Mouse (Mus musculus): ENCODE results near the gene Ahrr. TPM values are rescaled to one million over a fixed set of nuclear protein-coding genes. Genes with fewer than 3 reads are reported as not detected.

The Ahrr gene
- polyA plus RNA-seq, 1 experiment: 0.37 TPM

- Histone ChIP-seq H3K27me3 (ENCODE audit: control insufficient read depth, insufficient read depth, low read length, poor library complexity, severe bottlenecking) (no peaks in the 10 kb centered on the region), H3K4me3 (ENCODE audit: low read depth, low read length) (no peak overlapping the region), H3K9me3 (replicated peaks; ENCODE audit: control insufficient read depth, insufficient read depth, low read length, poor library complexity, severe bottlenecking) (no peaks in the 10 kb centered on the region), H3K27ac (ENCODE audit: insufficient read depth, low read length) (no peak overlapping the region), H3K9ac (ENCODE audit: low read depth, poor library complexity, severe bottlenecking) (no peak overlapping the region), H3K4me1 (ENCODE audit: control insufficient read depth, insufficient read depth, low read length) (no peaks in the 10 kb centered on the region), H3K36me3 (ENCODE audit: control insufficient read depth, insufficient read depth, low read length, poor library complexity, severe bottlenecking) (no peaks in the 10 kb centered on the region)
- TF ChIP-seq EP300 (IDR thresholded peaks at IDR 0.05; ENCODE audit: insufficient read depth, low read depth, low read length): no peak
- TF ChIP-seq POLR2A (IDR thresholded peaks at IDR 0.05; ENCODE audit: insufficient read depth, low read length): no peak
- TF ChIP-seq CTCF (IDR thresholded peaks at IDR 0.05; ENCODE audit: low read depth, low read length): no peak
Observed at GRCm38 (mm10) chr13:74246494-74246893, 45.6 kb downstream of the Ahrr start.

DNA sequence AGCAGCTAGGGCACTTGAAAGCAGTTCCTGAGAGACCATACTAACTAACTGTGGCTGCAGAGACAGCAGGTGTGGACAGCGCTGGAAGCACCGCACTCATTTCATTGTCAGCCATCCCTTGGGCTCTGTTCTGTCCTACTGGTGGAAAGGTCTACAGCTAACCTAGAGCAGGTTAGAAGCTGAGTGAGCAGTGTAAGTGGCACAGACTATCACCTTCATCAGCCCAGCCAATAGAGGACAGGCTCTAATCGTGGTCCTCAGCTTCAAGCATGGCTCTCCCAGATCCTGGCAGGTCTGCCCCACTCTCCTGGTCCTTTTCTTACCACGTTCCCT is 46.3 kb downstream of the Ahrr start:
- Histone ChIP-seq H3K9ac (ENCODE audit: low read depth, poor library complexity, severe bottlenecking) (no peak overlapping the region), H3K9me3 (replicated peaks; ENCODE audit: control insufficient read depth, insufficient read depth, low read length, poor library complexity, severe bottlenecking) (no peaks in the 10 kb centered on the region), H3K4me3 (ENCODE audit: low read depth, low read length) (no peak overlapping the region), H3K27ac (ENCODE audit: insufficient read depth, low read length) (no peak overlapping the region), H3K27me3 (ENCODE audit: control insufficient read depth, insufficient read depth, low read length, poor library complexity, severe bottlenecking) (no peaks in the 10 kb centered on the region), H3K4me1 (ENCODE audit: control insufficient read depth, insufficient read depth, low read length) (no peaks in the 10 kb centered on the region), H3K36me3 (ENCODE audit: control insufficient read depth, insufficient read depth, low read length, poor library complexity, severe bottlenecking) (no peaks in the 10 kb centered on the region)
- TF ChIP-seq CTCF (IDR thresholded peaks at IDR 0.05; ENCODE audit: low read depth, low read length): no peak
- no peak for TF ChIP-seq EP300 (IDR thresholded peaks at IDR 0.05; ENCODE audit: insufficient read depth, low read depth, low read length)
- no peak for TF ChIP-seq POLR2A (IDR thresholded peaks at IDR 0.05; ENCODE audit: insufficient read depth, low read length)

DNA sequence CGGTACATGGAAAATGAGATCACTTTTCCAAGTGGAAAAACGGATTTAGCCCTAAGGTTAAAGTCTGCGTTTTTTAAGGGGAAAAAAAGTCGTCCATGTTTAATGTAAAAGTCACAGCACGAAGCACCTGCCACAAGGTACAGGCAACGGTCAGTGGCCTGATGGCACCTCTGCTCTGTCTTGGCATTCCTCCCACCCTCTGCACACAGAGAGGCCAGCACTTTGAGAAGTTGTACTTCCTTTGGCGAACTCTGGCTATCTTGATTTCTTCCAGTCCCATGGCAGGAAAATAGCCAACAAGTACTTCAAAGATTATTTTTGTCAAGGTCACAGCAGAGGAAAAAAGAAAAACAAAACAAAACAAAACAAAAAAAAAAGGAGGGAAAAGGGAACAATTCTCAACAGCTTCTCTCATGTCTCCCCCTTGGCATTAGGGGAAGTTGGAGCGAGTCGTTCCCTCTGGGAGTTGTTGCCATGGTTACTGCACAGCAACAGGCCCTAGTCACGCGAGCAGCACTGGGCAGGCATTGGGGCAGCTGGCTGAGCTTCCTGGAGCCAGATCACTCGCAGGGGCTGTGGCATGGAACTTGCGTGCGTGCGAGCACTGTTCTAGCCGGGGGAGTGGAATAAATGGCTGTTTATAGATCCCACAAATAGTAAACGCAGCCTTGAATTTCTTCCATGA is 46.8 kb downstream of the Ahrr start:
- Histone ChIP-seq H3K9ac (ENCODE audit: low read depth, poor library complexity, severe bottlenecking) (no peak overlapping the region), H3K4me1 (ENCODE audit: control insufficient read depth, insufficient read depth, low read length) (no peaks in the 10 kb centered on the region), H3K27ac (ENCODE audit: insufficient read depth, low read length) (no peak overlapping the region), H3K36me3 (ENCODE audit: control insufficient read depth, insufficient read depth, low read length, poor library complexity, severe bottlenecking) (no peaks in the 10 kb centered on the region), H3K9me3 (replicated peaks; ENCODE audit: control insufficient read depth, insufficient read depth, low read length, poor library complexity, severe bottlenecking) (no peaks in the 10 kb centered on the region), H3K27me3 (ENCODE audit: control insufficient read depth, insufficient read depth, low read length, poor library complexity, severe bottlenecking) (no peaks in the 10 kb centered on the region), H3K4me3 (ENCODE audit: low read depth, low read length) (no peak overlapping the region)
- TF ChIP-seq CTCF (IDR thresholded peaks at IDR 0.05; ENCODE audit: low read depth, low read length): no peak
- no peak for TF ChIP-seq EP300 (IDR thresholded peaks at IDR 0.05; ENCODE audit: insufficient read depth, low read depth, low read length)
- TF ChIP-seq POLR2A (IDR thresholded peaks at IDR 0.05; ENCODE audit: insufficient read depth, low read length): no peak

- TF ChIP-seq EP300 (IDR thresholded peaks at IDR 0.05; ENCODE audit: insufficient read depth, low read depth, low read length) (no peak), CTCF (IDR thresholded peaks at IDR 0.05; ENCODE audit: low read depth, low read length) (no peak), POLR2A (IDR thresholded peaks at IDR 0.05; ENCODE audit: insufficient read depth, low read length) (no peak)
- no peak overlapping the region for H3K4me3 ChIP-seq (ENCODE audit: low read depth, low read length)
- no peaks in the 10 kb centered on the region for H3K36me3 ChIP-seq (ENCODE audit: control insufficient read depth, insufficient read depth, low read length, poor library complexity, severe bottlenecking)
- no peaks in the 10 kb centered on the region for H3K4me1 ChIP-seq (ENCODE audit: control insufficient read depth, insufficient read depth, low read length)
- no peak overlapping the region for H3K27ac ChIP-seq (ENCODE audit: insufficient read depth, low read length)
- H3K9ac ChIP-seq (ENCODE audit: low read depth, poor library complexity, severe bottlenecking): no peak overlapping the region
- H3K9me3 ChIP-seq (replicated peaks; ENCODE audit: control insufficient read depth, insufficient read depth, low read length, poor library complexity, severe bottlenecking): no peaks in the 10 kb centered on the region
- H3K27me3 ChIP-seq (ENCODE audit: control insufficient read depth, insufficient read depth, low read length, poor library complexity, severe bottlenecking): no peaks in the 10 kb centered on the region
Observed at GRCm38 (mm10) chr13:74237574-74237973, 54.6 kb downstream of the Ahrr start.

GRCm38 (mm10) chr13:74220659-74221058 is 71.5 kb downstream of the Ahrr start:
- Histone ChIP-seq H3K36me3 (ENCODE audit: control insufficient read depth, insufficient read depth, low read length, poor library complexity, severe bottlenecking) (no peaks in the 10 kb centered on the region), H3K9ac (ENCODE audit: low read depth, poor library complexity, severe bottlenecking) (no peak overlapping the region), H3K4me3 (ENCODE audit: low read depth, low read length) (no peak overlapping the region), H3K4me1 (ENCODE audit: control insufficient read depth, insufficient read depth, low read length) (no peaks in the 10 kb centered on the region), H3K27me3 (ENCODE audit: control insufficient read depth, insufficient read depth, low read length, poor library complexity, severe bottlenecking) (no peaks in the 10 kb centered on the region), H3K27ac (ENCODE audit: insufficient read depth, low read length) (no peak overlapping the region), H3K9me3 (replicated peaks; ENCODE audit: control insufficient read depth, insufficient read depth, low read length, poor library complexity, severe bottlenecking) (no peaks in the 10 kb centered on the region)
- TF ChIP-seq CTCF (IDR thresholded peaks at IDR 0.05; ENCODE audit: low read depth, low read length): no peak
- no peak for TF ChIP-seq EP300 (IDR thresholded peaks at IDR 0.05; ENCODE audit: insufficient read depth, low read depth, low read length)

- Histone ChIP-seq H3K9me3 (replicated peaks; ENCODE audit: control insufficient read depth, insufficient read depth, low read length, poor library complexity, severe bottlenecking) (no peaks in the 10 kb centered on the region), H3K4me3 (ENCODE audit: low read depth, low read length) (no peak overlapping the region), H3K27ac (ENCODE audit: insufficient read depth, low read length) (no peak overlapping the region), H3K36me3 (ENCODE audit: control insufficient read depth, insufficient read depth, low read length, poor library complexity, severe bottlenecking) (no peaks in the 10 kb centered on the region), H3K4me1 (ENCODE audit: control insufficient read depth, insufficient read depth, low read length) (no peaks in the 10 kb centered on the region), H3K9ac (ENCODE audit: low read depth, poor library complexity, severe bottlenecking) (no peak overlapping the region), H3K27me3 (ENCODE audit: control insufficient read depth, insufficient read depth, low read length, poor library complexity, severe bottlenecking) (no peaks in the 10 kb centered on the region)
- TF ChIP-seq EP300 (IDR thresholded peaks at IDR 0.05; ENCODE audit: insufficient read depth, low read depth, low read length) (no peak), POLR2A (IDR thresholded peaks at IDR 0.05; ENCODE audit: insufficient read depth, low read length) (no peak), CTCF (IDR thresholded peaks at IDR 0.05; ENCODE audit: low read depth, low read length) (no peak)
Observed at GRCm38 (mm10) chr13:74218441-74218840, 73.7 kb downstream of the Ahrr start.
